Mouse (Mus musculus) CH12.LX (cell line): ENCODE results near the gene Nepro. TPM values are rescaled to one million over a fixed set of nuclear protein-coding genes. Genes with fewer than 3 reads are reported as not detected.

Experiments
- DNase-seq: peaks from one replicate; pipeline ENCODE4 v3.0.0-alpha.2; 2013; ENCODE audit errors: extremely low read depth
- H3K27ac ChIP-seq: 2 replicates; pipeline ENCODE4 v1.5.1; 2012; ENCODE audit warnings: low read depth, mild to moderate bottlenecking, control low read depth, moderate library complexity; ENCODE audit not compliant: insufficient read depth
- H3K27me3 ChIP-seq: replicated peaks from 2 replicates; pipeline ENCODE3; 2012; ENCODE audit warnings: inconsistent platforms
- H3K36me3 ChIP-seq, 2 experiments: replicated peaks in 1 of 2; 2 replicates each; pipeline versions ENCODE3 to v1.6.1; 2012; ENCODE audit warnings: inconsistent platforms in 1 of 2, low read length in 1 of 2, mild to moderate bottlenecking in 1 of 2, mixed read lengths in 1 of 2, moderate library complexity in 1 of 2; ENCODE audit not compliant: control insufficient read depth in 1 of 2, insufficient read depth in 1 of 2
- H3K4me1 ChIP-seq, 2 experiments: 2 replicates each; pipeline ENCODE4 v1.6.1; 2012; ENCODE audit warnings: inconsistent platforms in 1 of 2, moderate library complexity in 1 of 2; ENCODE audit not compliant: insufficient read depth in 2 of 2, control insufficient read depth in 1 of 2
- H3K4me2 ChIP-seq: 2 replicates; pipeline ENCODE4 v1.6.1; 2012; ENCODE audit warnings: low read depth, mild to moderate bottlenecking, control low read depth; ENCODE audit not compliant: poor library complexity, insufficient read depth, severe bottlenecking
- H3K4me3 ChIP-seq, 3 experiments: fragments of 150-350 bp in 1 of 3; sonication (generic) in 1 of 3; replicated peaks in 1 of 3; 2 replicates each; pipeline versions ENCODE3 to v1.5.1; 2011 to 2012; ENCODE audit warnings: low read depth in 2 of 3, low read length in 2 of 3, mild to moderate bottlenecking in 2 of 3, moderate library complexity in 2 of 3, control low read depth in 1 of 3, improper control_type of control experiment in 1 of 3, inconsistent platforms in 1 of 3, mixed read lengths in 1 of 3; ENCODE audit not compliant: poor library complexity in 1 of 3
- H3K79me2 ChIP-seq: replicated peaks from 2 replicates; pipeline ENCODE4 v1.6.1; 2012; ENCODE audit warnings: mild to moderate bottlenecking, moderate library complexity; ENCODE audit not compliant: control insufficient read depth, poor library complexity, insufficient read depth, severe bottlenecking; ENCODE audit errors: extremely low read depth
- H3K9ac ChIP-seq: 2 replicates; pipeline ENCODE4 v1.6.1; 2012; ENCODE audit warnings: low read depth, mild to moderate bottlenecking, control low read depth, moderate library complexity; ENCODE audit not compliant: insufficient read depth
- H3K9me3 ChIP-seq: replicated peaks from 2 replicates; pipeline ENCODE3; 2012; ENCODE audit warnings: low read length, inconsistent platforms, mixed read lengths
- CHD1 ChIP-seq: IDR thresholded peaks from 2 replicates; pipeline ENCODE4 v1.6.1; 2012; ENCODE audit warnings: low read depth, low read length, improper control_type of control experiment, inconsistent platforms
- CHD2 ChIP-seq: IDR thresholded peaks from 2 replicates; pipeline ENCODE4 v1.6.1; 2011; ENCODE audit warnings: low read length, improper control_type of control experiment
- CTCF ChIP-seq, 2 experiments: IDR thresholded peaks in 1 of 2; conservative IDR thresholded peaks in 1 of 2; 2 replicates each; pipeline ENCODE4 v1.5.1; 2011 to 2012; ENCODE audit warnings: low read depth in 2 of 2, low read length in 2 of 2, improper control_type of control experiment in 1 of 2, inconsistent platforms in 1 of 2, mild to moderate bottlenecking in 1 of 2, moderate library complexity in 1 of 2
- GABPA ChIP-seq: IDR thresholded peaks from 2 replicates; pipeline ENCODE4 v1.6.1; 2012; ENCODE audit warnings: low read depth, low read length, improper control_type of control experiment, inconsistent platforms; ENCODE audit not compliant: insufficient replicate concordance
- IRF4 ChIP-seq: IDR thresholded peaks from 2 replicates; pipeline ENCODE4 v1.6.1; 2014; ENCODE audit warnings: low read depth, mild to moderate bottlenecking, inconsistent platforms, low read length, improper control_type of control experiment
- JUN ChIP-seq: IDR thresholded peaks from 2 replicates; pipeline ENCODE4 v1.6.1; 2011; ENCODE audit warnings: low read depth, mild to moderate bottlenecking, low read length, improper control_type of control experiment, moderate library complexity; ENCODE audit not compliant: insufficient read depth
- KAT2A ChIP-seq: IDR thresholded peaks from 2 replicates; pipeline ENCODE4 v1.6.1; 2012; ENCODE audit warnings: low read length, improper control_type of control experiment, inconsistent platforms; ENCODE audit not compliant: insufficient replicate concordance
- MAZ ChIP-seq: IDR thresholded peaks from 2 replicates; pipeline ENCODE4 v1.6.1; 2012; ENCODE audit warnings: low read depth, mild to moderate bottlenecking, inconsistent platforms, low read length, improper control_type of control experiment, moderate library complexity
- MEF2A ChIP-seq: IDR thresholded peaks from 2 replicates; pipeline ENCODE4 v1.6.1; 2014; ENCODE audit warnings: low read depth, mild to moderate bottlenecking, inconsistent platforms, low read length, improper control_type of control experiment, borderline replicate concordance
- MXI1 ChIP-seq: IDR thresholded peaks from 2 replicates; pipeline ENCODE4 v1.6.1; 2011; ENCODE audit warnings: mild to moderate bottlenecking, low read depth, low read length, improper control_type of control experiment
- NELFE ChIP-seq: IDR thresholded peaks from 2 replicates; pipeline ENCODE4 v1.6.1; 2011; ENCODE audit warnings: low read depth, low read length, improper control_type of control experiment
- POLR2AphosphoS2 ChIP-seq: IDR thresholded peaks from 2 replicates; pipeline ENCODE4 v1.6.1; 2011; ENCODE audit warnings: low read depth, low read length, improper control_type of control experiment
- RAD21 ChIP-seq: IDR thresholded peaks from 2 replicates; pipeline ENCODE4 v1.6.1; 2011; ENCODE audit warnings: low read depth, mild to moderate bottlenecking, low read length, improper control_type of control experiment, moderate library complexity
- RCOR1 ChIP-seq: conservative IDR thresholded peaks from 2 replicates; pipeline ENCODE4 v1.6.1; 2012; ENCODE audit warnings: low read depth, mild to moderate bottlenecking, inconsistent platforms, low read length, improper control_type of control experiment
- SIN3A ChIP-seq: IDR thresholded peaks from 2 replicates; pipeline ENCODE4 v1.6.1; 2012; ENCODE audit warnings: low read length, improper control_type of control experiment, inconsistent platforms
- SMC3 ChIP-seq: IDR thresholded peaks from 2 replicates; pipeline ENCODE4 v1.6.1; 2011; ENCODE audit warnings: low read depth, low read length, improper control_type of control experiment
- TBP ChIP-seq: conservative IDR thresholded peaks from 2 replicates; pipeline ENCODE4 v1.6.1; 2011; ENCODE audit warnings: low read depth, low read length, improper control_type of control experiment
- TCF12 ChIP-seq: IDR thresholded peaks from 2 replicates; pipeline ENCODE4 v1.6.1; 2014; ENCODE audit warnings: low read depth, mild to moderate bottlenecking, inconsistent platforms, low read length, improper control_type of control experiment
- USF2 ChIP-seq: conservative IDR thresholded peaks from 2 replicates; pipeline ENCODE4 v1.6.1; 2011; ENCODE audit warnings: low read depth, low read length, improper control_type of control experiment
- ZC3H11A ChIP-seq: IDR thresholded peaks from 2 replicates; pipeline ENCODE4 v1.6.1; 2012; ENCODE audit warnings: low read depth, mild to moderate bottlenecking, inconsistent platforms, low read length, improper control_type of control experiment
- dilution Hi-C: fragments of 300-500 bp; cut with MboI; formaldehyde crosslinking; loops from 2 replicates; pipeline ENCODE4 v1.14.3; 2020; ENCODE audit warnings: low sequenced_read_pairs; ENCODE audit not compliant: extremely low pct_unique_long_range_greater_than_20kb, extremely low pct_ligation_motif_present
- in situ Hi-C: fragments of 300-500 bp; cut with MboI; formaldehyde crosslinking; loops from 3 replicates; pipeline ENCODE4 v1.14.3; 2019; ENCODE audit warnings: low sequenced_read_pairs, low pct_ligation_motif_present, low pct_unique_long_range_greater_than_20kb, mixed read lengths
- polyA plus RNA-seq: library from polyadenylated mRNA; unstranded; fragments of >175 nt; gene quantifications from 2 replicates; pipeline ENCODE4 v1.2.1, GENCODE M21; 2012; ENCODE audit warnings: low read depth; ENCODE audit not compliant: insufficient read length
- total RNA-seq, 2 experiments: library from RNA; depleted of rRNA; stranded (reverse); fragments of 300-350 nt in 1 of 2; fragments of >200 nt in 1 of 2; gene quantifications; 2 replicates each; pipeline ENCODE4 v1.2.3; 2012 to 2014

Nepro gene
- total and polyA plus RNA-seq, 3 experiments = 14.0 to 35.4 (median 34.5) TPM

- H3K9ac ChIP-seq = no peak overlapping the region
Observed at GRCm38 (mm10) chr16:44702272-44702671, 21.8 kb upstream of the Nepro start.

GRCm38 (mm10) chr16:44703458-44703857 is 20.6 kb upstream of the Nepro start:
- Histone ChIP-seq H3K27ac (no peak overlapping the region), H3K4me3 (no peak overlapping the region), H3K79me2 (no peaks in the 10 kb centered on the region), H3K9ac (no peak overlapping the region), H3K4me1 (no peaks in the 10 kb centered on the region), H3K9me3 (no peaks in the 10 kb centered on the region), H3K4me2 (no peak overlapping the region), H3K27me3 (no peaks in the 10 kb centered on the region), H3K36me3 (no peaks in the 10 kb centered on the region)
- no peak for DNase-seq
- dilution Hi-C loops (no loop called here), in situ Hi-C loops (loop anchor here (25.0 kb wide), 1 partner anchor 416 kb away; no protein-coding TSS in a partner anchor)
- TF ChIP-seq KAT2A = no peak
- TF ChIP-seq CHD1 = no peak
- no peak for TF ChIP-seq USF2
- TF ChIP-seq ZC3H11A = no peak
- no peak for TF ChIP-seq TBP
- no peak for TF ChIP-seq SMC3
- TF ChIP-seq JUN = no peak
- TF ChIP-seq CHD2 = no peak
- no peak for TF ChIP-seq GABPA
- TF ChIP-seq POLR2AphosphoS2 = no peak
- TF ChIP-seq RCOR1 = no peak
- no peak for TF ChIP-seq TCF12
- no peak for TF ChIP-seq IRF4
- no peak for TF ChIP-seq MXI1
- no peak for TF ChIP-seq MEF2A
- TF ChIP-seq MAZ = no peak
- no peak for TF ChIP-seq RAD21
- TF ChIP-seq CTCF (conservative IDR thresholded peaks at IDR 0.05 in 1 of 2, IDR thresholded peaks at IDR 0.05 in 1 of 2; ENCODE audit: low read depth in 2 of 2, low read length in 2 of 2) = no peak

More at GRCm38 (mm10) chr16:44702272-44702671, 21.8 kb upstream of the Nepro start:
- no peak overlapping the region for H3K4me3 ChIP-seq
- TF ChIP-seq NELFE (no peak), SIN3A (no peak)
- H3K79me2 ChIP-seq = no peaks in the 10 kb centered on the region
- H3K27me3 ChIP-seq = no peaks in the 10 kb centered on the region
- H3K27ac ChIP-seq = no peak overlapping the region
- in situ Hi-C loops = loop anchor here (25.0 kb wide), 1 partner anchor 415 kb away; no protein-coding TSS in a partner anchor
- dilution Hi-C loops = no loop called here
- H3K4me1 ChIP-seq = no peaks in the 10 kb centered on the region
- H3K36me3 ChIP-seq = no peaks in the 10 kb centered on the region
- H3K9me3 ChIP-seq = no peaks in the 10 kb centered on the region
- no peak overlapping the region for H3K4me2 ChIP-seq
- DNase-seq = no peak
